Mouse (Mus musculus) mouse trophoblast stem cell (cell line): Measurements from ENCODE around the gene Pacsin3.

ENCODE experiments used
- in situ Hi-C, 2 experiments: fragments of 300-500 bp; cut with MseI, MboI; formaldehyde crosslinking; loops; 2 replicates in 1 of 2; 3 replicates in 1 of 2; pipeline ENCODE4 v1.15.1; 2025

Pacsin3 gene

DNA sequence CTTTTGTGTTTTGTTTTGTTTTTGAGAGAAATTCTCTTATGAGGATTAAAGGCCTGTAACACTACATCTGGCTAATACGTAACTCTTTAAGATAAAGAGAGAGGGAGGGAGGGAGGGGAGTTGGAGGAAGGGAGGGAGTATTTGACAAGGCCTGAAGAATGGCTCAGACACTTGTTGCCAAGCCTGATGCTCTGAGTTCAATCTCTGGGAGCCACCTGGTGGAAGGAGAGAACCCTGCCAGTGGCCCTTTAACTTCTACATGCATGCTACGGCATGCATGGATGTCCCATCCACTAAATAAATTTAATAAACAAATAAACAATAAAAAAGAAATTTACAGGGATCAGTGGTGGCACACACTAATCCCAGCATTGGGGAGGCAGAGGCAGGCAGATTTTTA, 46.1 kb downstream of the Pacsin3 start:
- in situ Hi-C loops: no loop called here

DNA sequence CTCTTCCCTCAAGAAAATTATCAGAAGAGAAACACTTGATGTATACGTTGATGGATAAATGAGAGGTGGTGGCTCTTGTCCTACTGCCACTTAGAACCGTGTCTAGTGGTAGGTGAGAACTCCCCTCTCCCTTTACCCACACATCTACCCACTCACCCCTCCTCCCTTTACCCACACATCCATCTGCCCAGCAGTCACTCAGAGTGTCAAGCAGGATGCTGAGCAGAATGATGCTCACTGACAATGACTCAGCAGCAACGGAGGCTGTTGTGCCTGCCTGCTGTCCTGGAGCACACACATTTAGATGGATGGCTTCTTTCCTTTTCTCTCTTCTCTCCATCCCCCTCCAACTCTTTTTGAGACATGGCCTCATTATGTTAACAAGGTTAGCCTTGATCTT, 47.1 kb downstream of the Pacsin3 start:
- in situ Hi-C loops: no loop called here

DNA sequence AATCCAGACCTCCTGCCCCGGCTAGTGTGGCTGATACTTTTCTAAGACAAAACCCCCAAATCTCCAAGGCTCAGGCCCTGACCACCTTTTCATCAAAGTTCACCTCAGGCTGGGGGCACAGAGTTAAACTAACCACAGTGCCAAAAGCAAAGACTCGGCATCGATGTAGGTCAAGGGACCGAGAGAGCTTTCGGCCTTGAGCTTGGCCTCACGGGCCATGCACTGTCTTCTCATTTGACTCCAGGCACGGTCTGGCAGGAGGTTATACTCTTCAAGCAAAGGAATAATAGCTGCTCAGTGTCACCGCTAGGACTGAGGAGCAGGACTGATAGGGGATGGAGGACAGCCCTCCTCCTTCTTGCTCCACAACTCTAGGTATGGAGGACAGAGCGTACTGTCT, 50.2 kb downstream of the Pacsin3 start:
- in situ Hi-C loops: no loop called here

DNA sequence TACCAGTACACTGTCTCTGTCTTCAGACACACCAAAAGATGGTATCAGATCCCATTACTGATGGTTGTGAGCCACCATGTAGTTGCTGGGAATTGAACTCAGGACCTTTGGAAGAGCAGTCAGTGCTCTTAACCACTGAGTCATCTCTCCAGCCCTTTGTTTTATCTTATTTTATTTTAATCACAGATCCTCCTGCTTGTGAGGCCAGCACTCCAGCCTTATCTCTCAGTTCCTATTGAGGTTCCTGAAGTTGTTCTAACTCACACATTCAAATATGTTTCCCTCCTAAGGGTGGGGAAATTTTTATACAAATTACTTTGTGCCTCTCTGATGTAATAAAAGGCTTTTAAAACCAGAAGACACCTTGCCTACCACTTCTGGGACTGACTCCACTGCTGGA, 50.8 kb downstream of the Pacsin3 start:
- in situ Hi-C loops: no loop called here

DNA sequence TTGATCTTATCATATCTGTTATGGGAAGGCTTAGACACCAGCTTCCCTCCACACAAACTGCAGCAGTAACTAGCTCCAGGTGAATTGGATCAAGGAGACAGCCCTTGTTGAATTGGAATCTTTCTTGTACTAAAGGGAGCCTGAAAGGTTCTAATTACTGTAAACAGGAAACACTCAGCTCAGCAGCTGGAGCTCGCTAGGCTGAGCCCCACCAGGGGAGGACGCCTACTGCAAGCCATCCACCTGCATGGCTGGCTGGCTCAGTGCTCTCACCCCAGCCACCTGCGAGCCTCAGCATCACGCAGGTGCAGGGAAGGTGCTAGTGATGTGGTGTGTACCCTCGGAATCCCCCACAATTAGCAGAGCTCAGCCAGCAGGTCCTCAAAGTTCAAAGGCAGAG, 52.9 kb downstream of the Pacsin3 start:
- in situ Hi-C loops: no loop called here

DNA sequence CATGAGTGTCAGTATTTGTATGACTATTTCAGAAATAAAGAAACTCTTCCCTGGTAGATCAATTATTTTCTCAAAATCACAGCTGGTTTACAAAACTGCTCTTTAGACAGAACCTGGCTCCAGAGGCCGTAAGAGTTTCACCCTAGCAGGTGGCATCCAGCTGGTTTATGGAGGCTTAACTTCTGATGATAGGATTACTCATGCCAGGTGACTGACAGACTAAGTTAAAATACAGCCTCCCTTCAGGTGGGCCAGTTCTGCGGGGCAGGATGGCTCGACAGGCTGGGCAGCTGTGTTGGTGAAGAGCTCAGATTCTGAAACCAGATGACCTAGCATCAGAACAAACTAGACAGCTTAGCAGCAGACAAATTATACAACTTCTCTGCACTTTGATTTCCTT, 53.8 kb downstream of the Pacsin3 start:
- in situ Hi-C loops: no loop called here

DNA sequence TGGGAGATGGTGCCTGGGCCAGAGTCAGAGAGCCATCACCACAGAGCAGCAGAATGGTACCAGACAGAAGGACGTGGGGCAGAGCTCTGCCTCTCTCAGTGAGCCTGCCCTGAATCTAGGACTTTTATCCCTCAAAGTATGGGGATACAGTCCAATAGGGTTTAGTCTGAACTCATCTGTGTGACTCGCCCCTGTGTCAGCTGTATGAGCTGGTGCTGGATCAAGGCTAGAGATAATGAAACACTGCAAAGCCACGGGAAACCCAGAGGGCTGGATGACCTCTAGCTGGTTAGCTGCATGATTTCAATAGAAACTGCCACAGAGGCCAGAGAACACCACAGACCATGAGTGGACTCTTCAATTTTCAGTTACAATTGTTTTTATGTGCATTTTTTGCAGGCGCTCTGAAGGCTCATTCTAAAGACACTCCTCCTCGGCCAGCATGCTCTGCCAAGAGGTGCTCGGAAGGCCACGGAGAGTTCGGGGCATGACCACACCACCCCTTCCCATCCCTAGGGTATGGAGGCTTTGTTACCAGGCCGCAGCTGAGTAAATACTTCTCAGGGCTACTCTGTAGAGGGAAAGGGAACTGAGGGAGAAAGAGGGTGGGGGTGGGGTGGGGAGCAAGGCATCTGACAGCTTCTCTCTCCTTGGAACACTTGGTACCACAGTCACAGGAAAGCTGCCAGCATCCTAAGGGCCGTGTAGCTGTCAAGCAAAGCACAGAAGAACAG, 57.0 kb downstream of the Pacsin3 start:
- in situ Hi-C loops: no loop called here

DNA sequence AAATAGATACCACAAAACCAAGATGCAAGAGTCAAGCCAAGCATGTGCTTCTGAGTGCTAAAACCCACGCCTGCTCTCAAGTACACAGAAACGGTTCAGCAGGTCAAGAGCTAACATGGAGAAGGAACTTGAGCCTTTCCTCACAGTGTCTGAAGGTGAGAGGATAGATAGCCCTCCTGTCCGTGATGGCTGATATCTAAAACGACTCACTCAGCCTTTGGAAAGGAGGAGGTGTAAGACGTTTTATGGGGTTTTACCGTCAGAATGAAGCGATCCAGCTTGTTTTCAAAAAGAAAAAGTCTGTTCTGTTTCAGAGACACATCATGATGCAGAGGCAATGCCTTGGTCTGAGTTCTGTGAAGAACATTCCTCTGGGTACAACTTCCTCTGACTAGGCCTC, 58.4 kb downstream of the Pacsin3 start:
- in situ Hi-C loops: no loop called here
